Mouse (Mus musculus): ENCODE data around the gene Trim16. TPM values are rescaled to one million over a fixed set of nuclear protein-coding genes. Genes with fewer than 3 reads are reported as not detected.

The Trim16 gene
- polyA plus RNA-seq, 1 experiment from 2014 or later, result 14.3 TPM

DNA sequence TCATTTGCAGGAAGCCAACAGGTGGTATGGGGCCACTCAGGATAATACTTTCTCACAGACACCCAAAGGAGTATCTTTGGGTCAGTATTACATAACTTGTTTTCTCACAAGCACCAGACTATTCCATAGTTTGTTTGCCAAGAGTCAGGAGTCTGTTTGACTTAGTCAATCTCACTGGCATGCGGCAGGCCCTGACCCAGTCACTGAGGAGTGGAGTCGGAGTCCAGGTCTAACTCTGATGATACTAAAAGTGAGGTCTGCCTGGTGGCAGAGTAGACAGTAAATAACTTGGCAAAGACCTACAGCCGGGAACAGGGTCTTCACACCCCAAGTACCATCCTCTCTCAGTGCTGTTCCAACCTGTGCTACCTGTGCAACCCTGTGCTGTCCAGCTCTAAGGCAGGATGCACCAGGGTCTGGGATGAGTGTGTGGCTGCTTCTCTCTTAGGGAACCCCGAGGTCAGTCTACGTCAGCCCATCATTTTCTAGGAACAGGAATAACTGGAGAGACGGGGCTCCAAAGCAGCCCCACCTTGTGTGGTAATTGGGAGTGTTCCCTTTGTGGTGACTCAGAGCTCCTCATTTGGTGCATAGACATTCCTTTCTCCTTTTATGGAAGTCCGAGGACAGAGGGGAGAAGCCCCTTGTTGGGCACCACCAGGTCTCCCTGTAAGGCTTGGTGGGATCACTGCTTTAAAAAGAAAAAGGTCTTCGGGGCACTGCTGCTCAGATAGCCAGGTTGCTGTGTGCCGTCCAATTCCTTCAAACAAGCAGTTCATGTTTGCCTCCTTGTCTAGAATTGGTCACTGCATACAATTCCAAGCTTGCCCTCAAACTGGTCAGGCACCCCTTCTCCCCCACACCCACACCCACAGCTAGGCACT is 5.4 kb downstream of the Trim16 start:
- DNase-seq (ENCODE audit: low spot score) (peak; percentile 31), ATAC-seq (ENCODE audit: low read depth) (peak; percentile 42; the same call in 1 of the 2 replicates)
- WGBS, result 78% methylated on average over 9 of the region's 9 CpGs
- Histone ChIP-seq H3K9ac (ENCODE audit: low read depth, low read length) (no peak overlapping the region), H3K4me1 (ENCODE audit: control insufficient read depth, insufficient read depth, low read length) (peaks cover 21% of the 10 kb centered on the region; the same call in 1 of the 2 replicates), H3K4me2 (ENCODE audit: low read depth, low read length) (no peak overlapping the region), H3K27me3 (replicated peaks; ENCODE audit: control insufficient read depth, insufficient read depth, low read length) (no peaks in the 10 kb centered on the region), H3K27ac (replicated peaks; ENCODE audit: low read depth, low read length) (no peak overlapping the region), H3K4me3 (ENCODE audit: low read depth, low read length) (no peak overlapping the region), H3K36me3 (ENCODE audit: control insufficient read depth, insufficient read depth, low read length) (peaks cover 19% of the 10 kb centered on the region; the same call in 1 of the 2 replicates), H3K9me3 (ENCODE audit: control insufficient read depth, low read length) (no peaks in the 10 kb centered on the region)

DNA sequence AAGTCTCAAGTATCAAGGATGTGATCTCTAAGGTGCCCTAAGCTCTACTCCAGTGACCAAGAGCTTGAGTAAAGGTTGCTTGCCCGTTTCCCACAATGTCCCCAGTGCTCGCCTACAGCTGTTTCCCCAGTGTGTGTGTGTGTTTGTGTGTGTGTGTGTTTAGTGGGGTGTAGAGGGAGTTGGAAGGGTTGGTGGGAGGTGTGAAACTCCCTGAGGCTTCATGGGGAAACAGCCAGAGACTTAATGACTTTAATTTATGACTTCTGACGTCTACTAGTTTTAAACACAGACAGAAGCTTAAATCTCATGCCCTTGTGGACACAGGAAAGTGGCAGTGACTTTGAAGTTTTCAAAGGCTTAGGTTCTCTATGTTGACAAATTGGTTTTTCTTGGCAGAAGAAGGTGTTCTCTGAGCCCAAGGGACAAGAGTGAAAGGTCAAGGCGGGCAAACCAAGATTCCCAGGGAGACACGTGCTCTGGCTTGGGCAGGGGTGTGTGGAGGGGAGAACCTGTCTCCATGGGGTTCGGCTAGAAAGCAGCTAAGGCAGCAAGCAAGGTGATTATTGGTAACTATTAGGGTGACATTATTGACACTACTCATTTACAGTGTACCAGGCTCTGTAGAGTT is 6.2 kb downstream of the Trim16 start:
- H3K36me3 ChIP-seq (ENCODE audit: control insufficient read depth, insufficient read depth, low read length), result peaks cover 23% of the 10 kb centered on the region
- no peaks in the 10 kb centered on the region for H3K27me3 ChIP-seq (replicated peaks; ENCODE audit: control insufficient read depth, insufficient read depth, low read length)
- H3K4me2 ChIP-seq (ENCODE audit: low read depth, low read length), result no peak overlapping the region
- H3K4me1 ChIP-seq (ENCODE audit: control insufficient read depth, insufficient read depth, low read length), result peaks cover 14% of the 10 kb centered on the region; the same call in 1 of the 2 replicates
- no peak overlapping the region for H3K27ac ChIP-seq (replicated peaks; ENCODE audit: low read depth, low read length)
- H3K4me3 ChIP-seq (ENCODE audit: low read depth, low read length), result no peak overlapping the region
- no peak for DNase-seq (ENCODE audit: low spot score)
- ATAC-seq (ENCODE audit: low read depth), result no peak
- 67% methylated on average over 6 of the region's 6 CpGs for WGBS
- H3K9me3 ChIP-seq (ENCODE audit: control insufficient read depth, low read length), result no peaks in the 10 kb centered on the region
- H3K9ac ChIP-seq (ENCODE audit: low read depth, low read length), result no peak overlapping the region

DNA sequence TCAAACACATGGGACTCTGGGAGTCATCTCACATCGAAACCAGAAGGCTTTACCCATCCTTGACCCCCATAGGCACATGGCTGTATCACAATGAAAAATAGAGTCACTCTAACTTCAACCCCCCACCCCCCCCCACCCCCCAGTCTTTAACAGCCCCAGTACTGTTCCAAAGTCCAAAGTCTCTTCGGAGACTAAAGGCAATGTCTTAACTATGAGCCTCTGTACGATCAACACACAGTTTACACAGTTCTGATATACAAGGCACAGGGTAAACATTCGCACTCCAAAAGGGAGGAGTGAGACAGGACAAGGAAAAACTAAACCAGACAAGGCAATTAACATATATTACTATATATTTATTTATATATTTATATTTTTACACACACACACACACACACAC is 7.1 kb downstream of the Trim16 start:
- no peak for ATAC-seq (ENCODE audit: low read depth)
- 90% methylated on average over 4 of the region's 4 CpGs for WGBS

DNA sequence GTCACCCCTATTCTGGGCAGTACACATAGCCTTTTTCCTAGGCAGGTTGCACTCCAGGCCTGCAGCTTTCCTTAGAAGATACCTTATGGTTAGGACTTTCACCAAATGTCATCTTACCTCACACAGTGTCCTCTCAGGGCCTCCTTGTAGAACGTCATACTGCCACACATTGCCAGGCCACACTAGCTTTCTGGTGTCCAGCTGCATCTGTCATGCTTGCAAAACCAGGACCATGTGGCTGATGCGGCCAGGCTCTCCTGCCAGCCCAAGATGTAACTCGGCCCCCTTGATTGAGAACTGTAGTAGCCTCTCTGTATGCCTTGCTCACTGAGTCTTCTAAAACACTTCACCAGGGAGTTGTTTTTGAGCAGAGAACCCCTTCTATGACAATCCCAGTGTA is 7.9 kb downstream of the Trim16 start:
- H3K27ac ChIP-seq (replicated peaks; ENCODE audit: low read depth, low read length), result no peak overlapping the region
- no peak overlapping the region for H3K4me3 ChIP-seq (ENCODE audit: low read depth, low read length)
- H3K27me3 ChIP-seq (replicated peaks; ENCODE audit: control insufficient read depth, insufficient read depth, low read length), result no peaks in the 10 kb centered on the region
- no peak overlapping the region for H3K9ac ChIP-seq (ENCODE audit: low read depth, low read length)
- 76% methylated on average over 3 of the region's 3 CpGs for WGBS
- 0 out of 2 replicates have a peak, but pooled peaks cover under 1% of the 10 kb centered on the region for H3K4me1 ChIP-seq (ENCODE audit: control insufficient read depth, insufficient read depth, low read length)
- peaks cover 30% of the 10 kb centered on the region for H3K36me3 ChIP-seq (ENCODE audit: control insufficient read depth, insufficient read depth, low read length)
- no peak for ATAC-seq (ENCODE audit: low read depth)
- no peak overlapping the region for H3K4me2 ChIP-seq (ENCODE audit: low read depth, low read length)
- no peak for DNase-seq (ENCODE audit: low spot score)
- H3K9me3 ChIP-seq (ENCODE audit: control insufficient read depth, low read length), result no peaks in the 10 kb centered on the region

More for the DNA sequence above, 7.1 kb downstream of the Trim16 start:
- peaks cover 8% of the 10 kb centered on the region; the same call in 1 of the 2 replicates for H3K4me1 ChIP-seq (ENCODE audit: control insufficient read depth, insufficient read depth, low read length)
- H3K4me2 ChIP-seq (ENCODE audit: low read depth, low read length), result no peak overlapping the region
- no peak overlapping the region for H3K4me3 ChIP-seq (ENCODE audit: low read depth, low read length)
- H3K27ac ChIP-seq (replicated peaks; ENCODE audit: low read depth, low read length), result no peak overlapping the region
- H3K36me3 ChIP-seq (ENCODE audit: control insufficient read depth, insufficient read depth, low read length), result peaks cover 30% of the 10 kb centered on the region
- no peaks in the 10 kb centered on the region for H3K27me3 ChIP-seq (replicated peaks; ENCODE audit: control insufficient read depth, insufficient read depth, low read length)
- DNase-seq (ENCODE audit: low spot score), result no peak
- no peak overlapping the region for H3K9ac ChIP-seq (ENCODE audit: low read depth, low read length)
- no peaks in the 10 kb centered on the region for H3K9me3 ChIP-seq (ENCODE audit: control insufficient read depth, low read length)

DNA sequence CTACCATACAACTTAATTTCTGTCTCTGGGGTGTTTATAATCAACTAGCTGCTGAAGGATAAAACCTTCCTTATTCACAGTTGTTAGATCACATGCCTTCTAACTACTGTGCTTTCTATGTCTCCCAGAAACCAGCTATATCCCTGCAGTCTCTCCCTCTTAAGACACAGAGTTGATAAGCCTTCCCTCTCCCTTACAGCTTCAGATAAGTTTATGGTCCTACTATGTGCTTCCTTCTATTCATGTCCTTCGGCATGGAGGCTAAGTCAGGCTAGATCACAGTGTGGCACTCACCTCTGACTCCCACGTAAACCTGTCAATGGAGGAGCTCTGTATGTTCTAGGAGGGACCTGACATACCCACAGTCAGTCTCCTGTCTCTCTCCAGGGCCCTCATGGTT is 10.4 kb downstream of the Trim16 start:
- Histone ChIP-seq H3K9me3 (ENCODE audit: control insufficient read depth, low read length) (no peaks in the 10 kb centered on the region), H3K27ac (replicated peaks; ENCODE audit: low read depth, low read length) (no peak overlapping the region), H3K27me3 (replicated peaks; ENCODE audit: control insufficient read depth, insufficient read depth, low read length) (no peaks in the 10 kb centered on the region), H3K9ac (ENCODE audit: low read depth, low read length) (no peak overlapping the region), H3K4me1 (ENCODE audit: control insufficient read depth, insufficient read depth, low read length) (no peaks in the 10 kb centered on the region), H3K4me3 (ENCODE audit: low read depth, low read length) (no peak overlapping the region), H3K4me2 (ENCODE audit: low read depth, low read length) (no peak overlapping the region), H3K36me3 (ENCODE audit: control insufficient read depth, insufficient read depth, low read length) (peaks cover 25% of the 10 kb centered on the region; the same call in 1 of the 2 replicates)
- ATAC-seq (ENCODE audit: low read depth), result no peak
- DNase-seq (ENCODE audit: low spot score), result no peak
- 90% methylated on average over 2 of the region's 2 CpGs for WGBS

DNA sequence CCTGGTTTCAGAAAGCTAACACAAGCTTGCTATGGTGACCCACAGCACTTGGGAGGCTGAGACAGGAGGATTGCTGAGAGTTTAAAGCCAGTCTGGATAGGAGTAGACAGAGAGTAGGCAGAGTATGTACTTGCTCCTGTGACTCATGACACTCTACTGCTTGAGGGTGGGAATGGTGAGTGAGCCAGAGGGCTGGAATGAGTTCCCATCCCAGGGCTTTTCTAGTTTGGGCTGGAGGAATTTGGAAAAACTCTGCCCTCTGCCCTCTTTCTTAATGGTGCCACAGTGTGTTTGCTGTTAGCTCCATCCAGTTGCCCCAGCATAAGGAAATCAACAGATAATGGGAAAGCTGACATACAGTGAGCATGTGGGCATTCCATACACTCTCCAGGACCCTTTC is 11.9 kb downstream of the Trim16 start:
- Histone ChIP-seq H3K9ac (ENCODE audit: low read depth, low read length) (no peak overlapping the region), H3K27me3 (replicated peaks; ENCODE audit: control insufficient read depth, insufficient read depth, low read length) (no peaks in the 10 kb centered on the region), H3K36me3 (ENCODE audit: control insufficient read depth, insufficient read depth, low read length) (peaks cover 31% of the 10 kb centered on the region; the same call in 1 of the 2 replicates), H3K4me1 (ENCODE audit: control insufficient read depth, insufficient read depth, low read length) (no peaks in the 10 kb centered on the region), H3K9me3 (ENCODE audit: control insufficient read depth, low read length) (no peaks in the 10 kb centered on the region), H3K4me3 (ENCODE audit: low read depth, low read length) (no peak overlapping the region), H3K4me2 (ENCODE audit: low read depth, low read length) (no peak overlapping the region), H3K27ac (replicated peaks; ENCODE audit: low read depth, low read length) (no peak overlapping the region)
- DNase-seq (ENCODE audit: low spot score) (no peak), ATAC-seq (ENCODE audit: low read depth) (no peak)

DNA sequence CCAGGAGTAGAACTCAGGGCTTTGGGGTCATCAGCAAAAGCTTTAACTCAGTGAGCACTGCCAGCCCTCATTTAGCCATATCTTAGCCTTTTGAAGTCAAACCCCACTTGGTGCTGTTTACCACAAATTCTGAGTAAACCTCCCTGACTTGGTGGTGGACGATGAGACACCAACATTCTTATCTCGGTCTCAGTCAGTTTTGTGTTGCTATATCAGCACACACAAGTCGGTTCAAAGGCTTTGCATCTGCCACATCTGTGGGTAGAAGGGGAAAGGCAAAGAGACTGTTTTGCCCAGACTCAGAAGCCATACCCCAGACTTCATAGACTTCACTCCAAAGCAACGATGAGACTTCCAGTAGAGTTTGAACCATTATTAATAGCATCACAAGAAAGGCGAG is 24.5 kb downstream of the Trim16 start:
- H3K4me2 ChIP-seq (ENCODE audit: low read depth, low read length), result no peak overlapping the region
- no peaks in the 10 kb centered on the region for H3K27me3 ChIP-seq (replicated peaks; ENCODE audit: control insufficient read depth, insufficient read depth, low read length)
- no peak overlapping the region for H3K9ac ChIP-seq (ENCODE audit: low read depth, low read length)
- no peaks in the 10 kb centered on the region for H3K9me3 ChIP-seq (ENCODE audit: control insufficient read depth, low read length)
- 79% methylated on average over 5 of the region's 5 CpGs for WGBS
- ATAC-seq (ENCODE audit: low read depth) (no peak), DNase-seq (ENCODE audit: low spot score) (no peak)
- H3K36me3 ChIP-seq (ENCODE audit: control insufficient read depth, insufficient read depth, low read length), result peaks cover 26% of the 10 kb centered on the region
- H3K27ac ChIP-seq (replicated peaks; ENCODE audit: low read depth, low read length), result no peak overlapping the region
- H3K4me3 ChIP-seq (ENCODE audit: low read depth, low read length), result no peak overlapping the region
- H3K4me1 ChIP-seq (ENCODE audit: control insufficient read depth, insufficient read depth, low read length), result peaks cover 15% of the 10 kb centered on the region; the same call in 1 of the 2 replicates

DNA sequence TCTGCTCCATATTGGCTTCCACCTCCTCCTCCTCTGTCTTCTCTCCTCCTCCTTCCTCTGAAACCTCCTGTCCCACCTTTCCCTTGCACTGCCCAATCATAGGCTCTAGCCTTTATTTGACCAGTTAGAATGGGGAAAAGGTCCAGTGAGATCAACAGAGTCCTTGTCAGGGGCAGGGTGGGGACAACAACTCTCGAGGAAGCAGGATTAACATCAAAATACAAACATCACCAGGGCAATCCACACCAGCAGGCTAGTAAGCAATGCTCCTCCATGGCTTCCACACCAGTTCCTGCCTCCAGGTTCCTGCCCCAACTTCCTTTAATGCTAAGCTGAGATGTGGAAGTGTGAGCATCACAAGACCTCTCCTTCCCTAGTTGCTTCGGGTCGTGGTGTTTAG is 25.7 kb downstream of the Trim16 start:
- peaks cover 15% of the 10 kb centered on the region; the same call in 1 of the 2 replicates for H3K4me1 ChIP-seq (ENCODE audit: control insufficient read depth, insufficient read depth, low read length)
- no peak overlapping the region for H3K4me2 ChIP-seq (ENCODE audit: low read depth, low read length)
- DNase-seq (ENCODE audit: low spot score) (no peak), ATAC-seq (ENCODE audit: low read depth) (no peak)
- H3K9ac ChIP-seq (ENCODE audit: low read depth, low read length), result no peak overlapping the region
- H3K27me3 ChIP-seq (replicated peaks; ENCODE audit: control insufficient read depth, insufficient read depth, low read length), result no peaks in the 10 kb centered on the region
- H3K9me3 ChIP-seq (ENCODE audit: control insufficient read depth, low read length), result no peaks in the 10 kb centered on the region
- WGBS, result 68% methylated on average over 3 of the region's 3 CpGs
- no peak overlapping the region for H3K27ac ChIP-seq (replicated peaks; ENCODE audit: low read depth, low read length)
- H3K4me3 ChIP-seq (ENCODE audit: low read depth, low read length), result no peak overlapping the region
- H3K36me3 ChIP-seq (ENCODE audit: control insufficient read depth, insufficient read depth, low read length), result peaks cover 16% of the 10 kb centered on the region
